Mouse (Mus musculus) layer of hippocampus, postnatal 14 days (tissue): ENCODE data around the gene Csdc2. TPM values are rescaled to one million over a fixed set of nuclear protein-coding genes. Genes with fewer than 3 reads are reported as not detected.
A peak's percentile ranks its signal among the peaks of the same experiment; 100 is the strongest.
"Not testable (repeated sequence)": the region's sequence is repeated elsewhere in the genome, so short reads cannot be mapped to it uniquely, and the experiment has no call there.

Experiments
- DNase-seq, 2 experiments: peaks; one replicate each; pipeline ENCODE4 v3.0.0; 2021 to 2022; ENCODE audit warnings: low spot score in 2 of 2, mixed read lengths in 1 of 2
- long read RNA-seq, 2 experiments: library from polyadenylated mRNA; stranded (forward); transcript quantifications; one replicate each; pipeline ENCODE4 v2.0.0; 2021
- total RNA-seq, 2 experiments: library from RNA; stranded (reverse); gene quantifications; 2 replicates each; pipeline ENCODE4 v1.2.3; 2021

Csdc2 gene
- 100 to 1,000 TPM; 131 to 136 TPM for total RNA-seq
- long read RNA-seq, experiment 1, transcript Csdc2-201 (4 exons, 2,490 nt) = major isoform, 156 of 199 reads
- long read RNA-seq, experiment 1, partial matches to known transcripts = 7 of 199 reads
- long read RNA-seq, experiment 1, other reads (novel, unspliced or antisense) = 35 of 199 reads
- long read RNA-seq, experiment 2, transcript Csdc2-201 (4 exons, 2,490 nt) = major isoform, 198 of 269 reads
- long read RNA-seq, experiment 2, partial matches to known transcripts = 50 of 269 reads
- long read RNA-seq, experiment 2, other reads (novel, unspliced or antisense) = 17 of 269 reads

- DNase-seq = peak; percentile 69 to 71
Observed at GRCm38 (mm10) chr15:81936679-81937078, at the start of gene Csdc2. TSS of gene Csdc2 (plus strand) at chr15:81936759.

GRCm38 (mm10) chr15:81886795-81887550 is 49.6 kb upstream of the Csdc2 start:
- no peak for DNase-seq

GRCm38 (mm10) chr15:81889175-81889574 is 47.4 kb upstream of the Csdc2 start:
- DNase-seq = no peak

- DNase-seq = no peak
Observed at GRCm38 (mm10) chr15:81891140-81891802, 45.3 kb upstream of the Csdc2 start.

- DNase-seq = no peak
Observed at GRCm38 (mm10) chr15:81891822-81892580, 44.6 kb upstream of the Csdc2 start.

GRCm38 (mm10) chr15:81894002-81894401 is 42.6 kb upstream of the Csdc2 start:
- DNase-seq = no peak

GRCm38 (mm10) chr15:81896407-81896806 is 40.2 kb upstream of the Csdc2 start:
- peak in 1 of 2 experiments; percentile 58 for DNase-seq

- no peak for DNase-seq
Observed at GRCm38 (mm10) chr15:81897607-81898285, 38.8 kb upstream of the Csdc2 start.

GRCm38 (mm10) chr15:81898751-81899150 is 37.8 kb upstream of the Csdc2 start:
- no peak for DNase-seq

GRCm38 (mm10) chr15:81904939-81905338 is 31.6 kb upstream of the Csdc2 start:
- peak; percentile 74 to 79 for DNase-seq

- no peak for DNase-seq
Observed at GRCm38 (mm10) chr15:81907953-81908352, 28.6 kb upstream of the Csdc2 start.

GRCm38 (mm10) chr15:81908767-81909166 is 27.8 kb upstream of the Csdc2 start:
- DNase-seq = not testable (repeated sequence)

- DNase-seq = no peak
Observed at GRCm38 (mm10) chr15:81912498-81912897, 24.1 kb upstream of the Csdc2 start.

- DNase-seq = no peak
Observed at GRCm38 (mm10) chr15:81914668-81915067, 21.9 kb upstream of the Csdc2 start.

- no peak for DNase-seq
Observed at GRCm38 (mm10) chr15:81915663-81916062, 20.9 kb upstream of the Csdc2 start.

- DNase-seq = no peak
Observed at GRCm38 (mm10) chr15:81917201-81917600, 19.4 kb upstream of the Csdc2 start.

- peak; percentile 60 to 61 for DNase-seq
Observed at GRCm38 (mm10) chr15:81917621-81918463, 18.7 kb upstream of the Csdc2 start.

GRCm38 (mm10) chr15:81919062-81919461 is 17.5 kb upstream of the Csdc2 start:
- no peak for DNase-seq

GRCm38 (mm10) chr15:81920546-81921217 is 15.9 kb upstream of the Csdc2 start:
- peak; percentile 55 to 79 for DNase-seq
